Mouse (Mus musculus): ENCODE measurements at regions not wholly inside any gene's neighbourhood (a gene's known extent, or its start where the extent isn't known, plus 50 kb on each side); places are given as distances from the start of the nearest gene placed in this dataset.

- no peak for TF ChIP-seq CTCF (IDR thresholded peaks at IDR 0.05; ENCODE audit: low read depth)
These were observed 77.4 kb upstream of the Zfhx3 start for GRCm38 (mm10) chr8:107864802-107865651.

DNA sequence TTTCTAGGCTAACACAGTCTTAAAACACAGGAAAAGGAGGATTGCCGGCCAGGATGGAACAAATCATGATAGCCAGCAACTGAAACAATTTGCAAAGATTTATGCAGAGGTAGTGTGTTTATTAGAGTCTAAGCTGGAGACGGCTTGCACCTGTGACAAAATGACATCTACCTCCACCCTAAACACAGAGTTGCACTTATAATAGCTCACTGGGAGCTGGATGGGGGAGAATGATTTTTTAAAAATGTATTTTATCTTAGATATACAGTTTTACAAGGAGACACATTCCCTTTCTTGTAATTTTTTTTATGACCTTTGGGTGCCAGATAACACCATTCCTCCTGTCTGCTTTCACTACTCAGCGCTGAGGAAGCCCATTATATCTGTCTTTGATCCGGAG lies 76.7 kb upstream of the Zfhx3 start:
- TF ChIP-seq CTCF (IDR thresholded peaks at IDR 0.05; ENCODE audit: low read depth): no peak
- Histone ChIP-seq H3K27me3 (ENCODE audit: insufficient read depth, low read length) (no peaks in the 10 kb centered on the region), H3K4me1 (ENCODE audit: insufficient read depth, low read length) (no peaks in the 10 kb centered on the region), H3K27ac (no peak overlapping the region), H3K9me3 (ENCODE audit: low read length) (no peaks in the 10 kb centered on the region), H3K36me3 (ENCODE audit: insufficient read depth, low read length) (no peaks in the 10 kb centered on the region), H3K4me2 (ENCODE audit: low read depth, low read length) (no peak overlapping the region), H3K4me3 (ENCODE audit: low read length) (no peak overlapping the region), H3K9ac (replicated peaks; ENCODE audit: low read length) (no peak overlapping the region)
- 86% methylated on average over 4 of the region's 4 CpGs for WGBS
- DNase-seq (ENCODE audit: low spot score) (no peak), ATAC-seq (no peak)

More at GRCm38 (mm10) chr8:107864802-107865651, 77.4 kb upstream of the Zfhx3 start:
- H3K9ac ChIP-seq (replicated peaks; ENCODE audit: low read length): no peak overlapping the region
- no peaks in the 10 kb centered on the region for H3K4me1 ChIP-seq (ENCODE audit: insufficient read depth, low read length)
- 68% methylated on average over 14 of the region's 14 CpGs for WGBS
- no peaks in the 10 kb centered on the region for H3K36me3 ChIP-seq (ENCODE audit: insufficient read depth, low read length)
- no peak overlapping the region for H3K4me3 ChIP-seq (ENCODE audit: low read length)
- ATAC-seq (no peak), DNase-seq (ENCODE audit: low spot score) (no peak)
- H3K4me2 ChIP-seq (ENCODE audit: low read depth, low read length): no peak overlapping the region
- H3K27ac ChIP-seq: no peak overlapping the region
- no peaks in the 10 kb centered on the region for H3K9me3 ChIP-seq (ENCODE audit: low read length)
- no peaks in the 10 kb centered on the region for H3K27me3 ChIP-seq (ENCODE audit: insufficient read depth, low read length)

DNA sequence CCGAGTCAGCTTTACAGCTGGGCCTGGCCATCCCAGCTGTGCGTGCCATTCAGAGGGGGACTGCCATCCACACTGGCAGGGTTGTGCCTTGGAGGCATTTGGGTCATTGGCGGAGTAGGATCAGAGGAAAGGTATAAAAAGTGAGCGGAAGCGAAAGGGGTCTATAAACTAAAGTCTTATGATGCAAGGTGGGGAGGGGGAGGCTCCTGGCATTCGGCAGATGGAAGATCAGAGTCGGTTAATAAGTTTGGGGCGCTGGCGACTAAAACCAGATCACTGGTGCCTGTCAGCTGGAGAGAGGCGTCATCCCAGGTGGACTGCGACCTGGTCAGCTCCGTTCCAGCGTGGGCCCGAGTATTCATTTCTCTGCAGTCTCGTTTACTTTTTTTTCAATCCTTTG lies 70.7 kb upstream of the Zfhx3 start:
- Histone ChIP-seq H3K36me3 (ENCODE audit: insufficient read depth, low read length) (no peaks in the 10 kb centered on the region), H3K27me3 (ENCODE audit: insufficient read depth, low read length) (no peaks in the 10 kb centered on the region), H3K4me1 (ENCODE audit: insufficient read depth, low read length) (no peaks in the 10 kb centered on the region), H3K9me3 (ENCODE audit: low read length) (no peaks in the 10 kb centered on the region), H3K4me2 (ENCODE audit: low read depth, low read length) (peak overlapping the region; percentile 46), H3K4me3 (ENCODE audit: low read length) (peak overlapping the region; percentile 7), H3K9ac (replicated peaks; ENCODE audit: low read length) (no peak overlapping the region), H3K27ac (no peak overlapping the region)
- ATAC-seq: no peak
- DNase-seq (ENCODE audit: low spot score): no peak
- TF ChIP-seq CTCF (IDR thresholded peaks at IDR 0.05; ENCODE audit: low read depth): no peak
- 43% methylated on average over 15 of the region's 15 CpGs for WGBS

GRCm38 (mm10) chr8:107872121-107872520 lies 70.3 kb upstream of the Zfhx3 start:
- 37% methylated on average over 11 of the region's 11 CpGs for WGBS
- no peak for TF ChIP-seq CTCF (IDR thresholded peaks at IDR 0.05; ENCODE audit: low read depth)
- no peak overlapping the region for H3K9ac ChIP-seq (replicated peaks; ENCODE audit: low read length)
- H3K27ac ChIP-seq: no peak overlapping the region
- H3K4me2 ChIP-seq (ENCODE audit: low read depth, low read length): peak overlapping the region; percentile 46
- H3K27me3 ChIP-seq (ENCODE audit: insufficient read depth, low read length): no peaks in the 10 kb centered on the region
- no peaks in the 10 kb centered on the region for H3K9me3 ChIP-seq (ENCODE audit: low read length)
- DNase-seq (ENCODE audit: low spot score) (no peak), ATAC-seq (no peak)
- H3K36me3 ChIP-seq (ENCODE audit: insufficient read depth, low read length): no peaks in the 10 kb centered on the region
- H3K4me1 ChIP-seq (ENCODE audit: insufficient read depth, low read length): no peaks in the 10 kb centered on the region
- peak overlapping the region; percentile 7 for H3K4me3 ChIP-seq (ENCODE audit: low read length)

GRCm38 (mm10) chr8:107876455-107876854 lies 66.0 kb upstream of the Zfhx3 start:
- H3K4me3 ChIP-seq (ENCODE audit: low read length): no peak overlapping the region
- H3K27me3 ChIP-seq (ENCODE audit: insufficient read depth, low read length): peaks cover 3% of the 10 kb centered on the region; the same call in 1 of the 2 replicates
- DNase-seq (ENCODE audit: low spot score): no peak
- no peak overlapping the region for H3K9ac ChIP-seq (replicated peaks; ENCODE audit: low read length)
- WGBS: 29% methylated on average over 2 of the region's 2 CpGs
- H3K27ac ChIP-seq: no peak overlapping the region
- no peaks in the 10 kb centered on the region for H3K36me3 ChIP-seq (ENCODE audit: insufficient read depth, low read length)
- no peak for TF ChIP-seq CTCF (IDR thresholded peaks at IDR 0.05; ENCODE audit: low read depth)
- no peaks in the 10 kb centered on the region for H3K4me1 ChIP-seq (ENCODE audit: insufficient read depth, low read length)
- no peaks in the 10 kb centered on the region for H3K9me3 ChIP-seq (ENCODE audit: low read length)
- no peak for ATAC-seq
- no peak overlapping the region for H3K4me2 ChIP-seq (ENCODE audit: low read depth, low read length)

- Histone ChIP-seq H3K36me3 (ENCODE audit: insufficient read depth, low read length) (no peaks in the 10 kb centered on the region), H3K4me2 (ENCODE audit: low read depth, low read length) (no peak overlapping the region), H3K4me1 (ENCODE audit: insufficient read depth, low read length) (no peaks in the 10 kb centered on the region), H3K4me3 (ENCODE audit: low read length) (no peak overlapping the region), H3K27me3 (ENCODE audit: insufficient read depth, low read length) (peaks cover 3% of the 10 kb centered on the region; the same call in 1 of the 2 replicates), H3K9ac (replicated peaks; ENCODE audit: low read length) (no peak overlapping the region), H3K27ac (no peak overlapping the region), H3K9me3 (ENCODE audit: low read length) (no peaks in the 10 kb centered on the region)
- peak; percentile 83 for TF ChIP-seq CTCF (IDR thresholded peaks at IDR 0.05; ENCODE audit: low read depth)
- WGBS: 17% methylated on average over 7 of the region's 7 CpGs
- peak; percentile 91 for DNase-seq (ENCODE audit: low spot score)
- ATAC-seq: no peak
These were observed 60.6 kb upstream of the Zfhx3 start for GRCm38 (mm10) chr8:107881851-107882250.

DNA sequence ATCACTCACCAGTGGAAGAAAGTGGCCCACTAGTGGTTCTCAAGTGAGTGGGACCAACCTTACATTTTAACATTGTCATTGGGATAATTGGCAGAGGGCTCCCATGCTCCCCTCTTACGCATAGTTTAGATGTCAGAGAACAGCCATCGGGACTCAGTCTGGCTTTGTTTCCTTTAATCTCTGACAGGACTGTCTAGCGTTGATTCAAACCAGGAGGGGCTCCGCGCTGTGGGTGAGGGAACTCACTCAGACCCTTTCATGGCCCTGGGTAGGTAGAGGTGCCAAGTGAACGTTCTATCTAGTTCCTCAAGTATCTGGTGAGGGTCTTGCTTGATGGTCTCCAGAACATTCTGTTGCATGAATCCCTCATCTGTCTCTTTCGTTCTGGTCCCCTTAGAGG lies 56.9 kb upstream of the Zfhx3 start:
- no peaks in the 10 kb centered on the region for H3K4me1 ChIP-seq (ENCODE audit: insufficient read depth, low read length)
- DNase-seq (ENCODE audit: low spot score) (no peak), ATAC-seq (no peak)
- H3K4me2 ChIP-seq (ENCODE audit: low read depth, low read length): no peak overlapping the region
- no peak overlapping the region for H3K4me3 ChIP-seq (ENCODE audit: low read length)
- no peak overlapping the region for H3K27ac ChIP-seq
- no peaks in the 10 kb centered on the region; the same call in 1 of the 2 replicates for H3K27me3 ChIP-seq (ENCODE audit: insufficient read depth, low read length)
- H3K9ac ChIP-seq (replicated peaks; ENCODE audit: low read length): no peak overlapping the region
- WGBS: 51% methylated on average over 7 of the region's 7 CpGs
- H3K36me3 ChIP-seq (ENCODE audit: insufficient read depth, low read length): no peaks in the 10 kb centered on the region
- H3K9me3 ChIP-seq (ENCODE audit: low read length): no peaks in the 10 kb centered on the region
- no peak for TF ChIP-seq CTCF (IDR thresholded peaks at IDR 0.05; ENCODE audit: low read depth)

Data from hindbrain, postnatal 0 days (tissue).